Mouse (Mus musculus): Measurements from ENCODE around the gene Dhrs3.

Gene Dhrs3

GRCm38 (mm10) chr4:144898036-144898649 is 5.5 kb downstream of the Dhrs3 start:
- DNase-seq (ENCODE audit: low read depth, low spot score) = no peak

DNA sequence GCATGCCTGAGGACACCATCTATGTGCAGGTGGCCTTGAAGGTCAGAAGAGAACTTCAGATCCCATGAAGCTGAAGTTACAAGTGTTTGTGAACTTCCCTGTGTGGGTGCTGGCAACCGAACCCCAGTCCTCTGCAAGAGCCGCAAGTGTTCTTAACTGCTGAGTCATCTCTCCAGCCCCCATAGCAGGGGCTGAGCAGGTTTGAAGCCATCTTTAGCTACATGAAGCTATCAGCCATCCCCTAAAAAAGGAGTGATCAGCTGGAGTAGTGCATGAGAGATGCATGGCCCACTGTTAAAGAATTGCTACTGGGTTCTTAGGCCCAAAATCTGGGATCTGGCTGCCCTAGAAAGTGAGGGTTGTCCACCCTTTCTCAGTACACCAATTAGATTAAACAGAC is 6.1 kb downstream of the Dhrs3 start:
- DNase-seq (ENCODE audit: low read depth, low spot score) = no peak

GRCm38 (mm10) chr4:144901561-144902111 is 9.0 kb downstream of the Dhrs3 start:
- DNase-seq (ENCODE audit: low read depth, low spot score) = no peak

DNA sequence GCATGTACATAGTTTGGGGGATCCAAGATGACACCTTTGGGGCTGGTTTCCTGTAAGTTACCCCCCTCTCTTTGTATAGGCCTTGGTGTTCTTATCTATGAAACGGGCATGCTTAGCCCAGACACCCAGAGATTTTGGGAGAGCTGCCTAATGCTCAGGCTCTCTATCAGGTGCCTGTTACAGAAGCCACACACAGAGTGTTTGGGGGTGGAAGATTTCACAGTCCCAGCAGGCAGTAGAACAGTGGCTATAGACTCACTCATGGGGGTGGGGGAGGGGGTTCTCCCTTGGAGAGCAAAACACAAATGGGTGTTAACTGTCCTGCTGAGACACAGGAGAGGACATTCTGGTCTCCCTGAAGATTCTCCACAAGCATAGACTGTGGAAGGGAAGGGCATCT is 10.5 kb downstream of the Dhrs3 start:
- no peak for DNase-seq (ENCODE audit: low read depth, low spot score)

- no peak for DNase-seq (ENCODE audit: low read depth, low spot score)
Observed at GRCm38 (mm10) chr4:144903932-144904331, 11.3 kb downstream of the Dhrs3 start.

DNA sequence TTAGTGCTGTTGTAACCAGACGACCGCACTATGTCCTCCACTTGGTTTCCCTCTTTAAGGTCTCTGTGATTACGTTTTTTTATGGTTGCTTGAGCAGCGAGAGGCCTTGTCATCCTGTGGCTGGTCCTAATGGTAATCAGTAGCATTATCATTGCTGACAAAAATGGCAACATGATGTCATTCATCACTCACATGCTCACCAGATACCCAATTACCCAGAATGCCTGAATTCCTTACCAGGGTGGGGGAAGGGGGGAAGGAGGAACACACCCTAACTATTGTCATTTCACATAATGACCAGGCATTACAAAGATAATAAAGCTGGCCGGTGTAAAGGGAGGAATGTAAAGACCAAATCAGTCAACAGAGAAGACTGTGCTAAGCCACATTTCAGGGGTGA is 12.5 kb downstream of the Dhrs3 start:
- DNase-seq (ENCODE audit: low read depth, low spot score) = no peak

DNA sequence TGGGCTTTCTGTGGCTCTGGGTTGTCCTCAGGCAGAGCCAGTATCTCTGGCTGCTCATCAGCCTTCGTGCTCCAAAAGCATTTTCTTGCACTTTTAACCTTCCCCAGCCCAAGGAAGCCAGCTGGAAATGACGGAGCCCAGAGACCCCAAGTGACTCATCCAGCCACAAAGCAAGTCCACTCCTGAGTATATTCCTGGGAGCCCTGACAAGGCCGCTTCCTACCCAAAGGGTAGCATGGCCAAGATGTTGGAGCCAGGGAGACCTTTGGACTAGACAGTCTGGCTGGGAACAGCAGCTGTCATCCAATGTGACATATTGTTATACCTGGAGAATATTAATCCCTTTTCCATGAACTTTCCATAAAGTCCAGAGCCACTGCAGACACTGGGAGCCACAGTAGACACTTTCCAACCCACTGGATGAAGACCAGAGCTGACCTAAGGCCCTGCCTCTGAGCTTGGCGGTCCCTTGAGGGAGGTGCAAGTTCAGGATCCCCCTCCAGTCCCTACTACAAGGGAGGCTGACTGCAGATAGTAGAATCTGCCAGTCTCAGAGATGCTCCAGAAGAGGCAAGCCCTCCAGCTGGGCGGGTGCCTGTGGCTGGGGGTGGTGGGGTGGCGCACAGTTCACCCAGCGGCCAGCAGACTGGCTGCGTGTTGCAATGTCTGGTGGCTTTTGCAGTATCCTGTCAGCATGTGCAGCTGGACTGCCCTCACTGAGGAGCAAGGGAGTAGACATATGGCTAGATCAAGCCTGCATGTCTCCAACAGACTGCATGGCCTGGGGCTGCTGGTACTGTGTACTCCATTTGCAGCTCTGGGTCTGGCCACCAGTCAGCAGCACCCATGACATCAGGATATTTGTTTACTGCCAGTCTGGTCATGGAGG is 13.6 kb downstream of the Dhrs3 start:
- DNase-seq (ENCODE audit: low read depth, low spot score) = no peak

- DNase-seq (ENCODE audit: low read depth, low spot score) = no peak
Observed at GRCm38 (mm10) chr4:144906978-144907703, 14.5 kb downstream of the Dhrs3 start.

DNA sequence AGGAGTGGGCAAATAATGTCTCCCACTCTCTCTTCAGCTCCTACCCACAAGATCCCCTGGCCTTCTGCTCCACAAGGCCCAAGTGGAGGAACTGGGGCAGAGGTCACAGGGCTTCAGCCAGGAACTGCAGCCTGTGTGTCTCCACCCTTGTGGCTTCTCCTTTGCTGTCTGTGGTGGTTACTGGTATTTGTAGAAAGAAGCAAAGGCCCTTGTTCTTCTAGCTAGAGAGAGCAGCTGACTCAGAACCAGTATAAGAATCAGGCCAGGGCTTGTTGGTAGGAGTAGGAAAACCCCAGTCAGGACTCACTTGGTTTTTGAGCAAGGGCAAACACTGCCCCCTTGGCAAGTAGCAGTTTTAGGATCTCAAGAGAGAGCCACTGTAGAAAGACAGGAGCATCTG is 16.2 kb downstream of the Dhrs3 start:
- no peak for DNase-seq (ENCODE audit: low read depth, low spot score)

GRCm38 (mm10) chr4:144910281-144910680 is 17.7 kb downstream of the Dhrs3 start:
- no peak for DNase-seq (ENCODE audit: low read depth, low spot score)

DNA sequence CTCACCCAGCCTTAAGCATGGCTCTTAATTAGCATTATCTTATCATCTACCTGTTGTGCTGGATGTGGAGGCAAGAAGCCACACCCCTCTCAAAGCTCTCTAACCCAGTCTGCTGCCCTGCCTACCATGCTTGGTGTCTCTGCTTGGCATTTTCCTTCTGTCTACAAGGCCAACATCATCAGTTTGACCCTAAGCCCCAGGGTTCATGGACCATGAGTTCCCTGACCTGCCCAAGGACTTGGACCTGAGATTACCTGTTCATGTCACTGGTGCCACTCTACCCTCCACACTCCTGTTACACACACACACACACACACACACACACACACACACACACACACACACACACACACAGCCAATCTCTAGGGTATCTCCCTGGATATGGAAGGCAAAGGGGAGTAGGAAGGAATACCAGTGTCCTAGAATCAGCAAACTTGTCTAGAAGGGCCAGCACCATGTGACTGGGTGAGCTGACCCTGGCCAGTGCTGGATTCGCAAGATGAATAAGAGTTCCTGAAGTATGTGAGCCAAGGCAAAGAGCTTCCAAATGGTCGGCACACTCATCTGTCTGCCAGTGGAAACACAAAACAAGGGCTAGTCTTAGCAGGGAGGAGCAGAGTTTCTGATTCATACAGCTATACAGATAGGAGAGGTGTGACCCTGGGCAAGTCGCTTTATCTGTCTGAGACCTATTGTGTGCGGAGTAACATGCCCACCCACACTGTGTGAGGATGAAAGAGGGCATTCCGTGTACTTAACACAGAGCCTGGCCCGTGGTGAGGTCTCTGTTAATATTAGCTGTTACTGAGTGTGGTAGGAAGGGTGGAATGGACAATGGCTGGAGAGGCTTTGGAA is 20.9 kb downstream of the Dhrs3 start:
- no peak for DNase-seq (ENCODE audit: low read depth, low spot score)

- no peak for DNase-seq (ENCODE audit: low read depth, low spot score)
Observed at GRCm38 (mm10) chr4:144916520-144916919, 23.9 kb downstream of the Dhrs3 start.

- no peak for DNase-seq (ENCODE audit: low read depth, low spot score)
Observed at GRCm38 (mm10) chr4:144917101-144917500, 24.5 kb downstream of the Dhrs3 start.

DNA sequence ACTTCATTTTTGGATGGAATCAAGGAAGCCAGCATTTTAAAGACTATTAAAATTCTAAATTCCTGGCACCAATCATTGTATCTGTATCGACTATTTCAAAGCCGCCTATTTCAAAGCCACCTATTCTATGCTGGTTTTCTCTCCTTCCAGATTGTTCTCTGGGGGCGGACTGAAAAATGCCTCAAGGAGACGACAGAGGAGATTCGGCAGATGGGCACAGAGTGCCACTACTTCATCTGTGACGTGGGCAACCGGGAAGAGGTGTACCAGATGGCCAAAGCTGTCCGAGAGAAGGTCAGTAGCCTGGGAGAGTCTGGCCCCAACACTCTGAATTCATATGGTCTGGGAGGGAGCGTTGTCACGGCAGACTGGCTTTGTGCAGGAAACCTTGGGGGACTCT is 25.9 kb downstream of the Dhrs3 start:
- DNase-seq (ENCODE audit: low read depth, low spot score) = no peak

DNA sequence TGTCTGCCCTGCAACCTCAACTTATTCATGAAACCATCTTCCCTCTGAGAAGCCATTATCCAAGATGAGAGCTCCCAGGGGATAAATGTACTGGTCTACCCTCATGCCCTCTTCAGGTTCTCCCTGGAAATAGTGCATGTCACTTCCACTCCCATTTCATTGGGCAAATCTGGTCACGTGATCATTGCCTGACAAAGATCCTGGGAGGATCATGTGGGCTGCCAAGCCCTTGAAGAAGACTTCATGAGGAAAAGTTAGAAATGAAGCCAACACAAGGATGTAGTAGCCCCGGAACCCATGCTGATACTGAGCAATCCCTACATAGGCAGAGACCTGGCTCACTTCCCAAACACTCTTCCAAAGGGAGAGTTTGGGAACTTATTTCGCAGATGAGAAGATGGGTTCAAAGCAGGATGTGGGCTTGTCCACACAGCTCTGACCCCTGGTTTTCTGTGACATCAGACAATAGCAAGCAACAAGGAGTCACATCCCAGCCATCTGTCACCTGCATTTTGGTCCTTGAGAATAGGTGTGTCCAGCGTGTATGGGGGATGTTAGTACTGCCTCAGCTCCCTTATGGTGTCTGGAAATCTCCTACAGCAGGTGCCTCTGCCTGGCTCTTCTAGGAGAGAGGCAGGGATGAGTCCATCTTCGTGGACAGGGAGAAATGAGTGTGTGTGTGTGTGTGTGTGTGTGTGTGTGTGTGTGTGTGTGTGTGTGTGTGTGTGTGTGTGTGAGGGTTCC is 36.2 kb downstream of the Dhrs3 start:
- no peak for DNase-seq (ENCODE audit: low read depth, low spot score)

- DNase-seq (ENCODE audit: low read depth, low spot score) = no peak
Observed at GRCm38 (mm10) chr4:144929811-144930221, 37.2 kb downstream of the Dhrs3 start.

DNA sequence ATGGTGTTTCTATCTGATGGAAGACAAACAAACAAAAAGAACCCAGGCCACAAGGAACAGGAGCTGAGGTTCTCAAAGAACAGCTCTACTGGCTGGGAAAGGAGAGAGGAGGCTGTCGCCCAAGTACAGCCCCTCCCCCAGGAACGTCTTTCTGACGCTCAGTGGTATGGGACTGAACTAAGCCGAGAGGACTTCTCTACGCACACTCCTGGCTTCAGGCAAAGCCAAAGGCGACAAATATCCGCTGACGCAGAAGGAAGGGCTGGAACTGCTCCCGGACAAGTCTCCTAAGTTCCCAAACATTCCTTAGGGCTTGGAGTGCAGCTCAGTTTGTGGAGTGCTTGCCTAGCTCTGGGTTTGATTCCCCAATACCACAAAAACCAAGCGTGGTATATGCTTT is 37.7 kb downstream of the Dhrs3 start:
- DNase-seq (ENCODE audit: low read depth, low spot score) = no peak

DNA sequence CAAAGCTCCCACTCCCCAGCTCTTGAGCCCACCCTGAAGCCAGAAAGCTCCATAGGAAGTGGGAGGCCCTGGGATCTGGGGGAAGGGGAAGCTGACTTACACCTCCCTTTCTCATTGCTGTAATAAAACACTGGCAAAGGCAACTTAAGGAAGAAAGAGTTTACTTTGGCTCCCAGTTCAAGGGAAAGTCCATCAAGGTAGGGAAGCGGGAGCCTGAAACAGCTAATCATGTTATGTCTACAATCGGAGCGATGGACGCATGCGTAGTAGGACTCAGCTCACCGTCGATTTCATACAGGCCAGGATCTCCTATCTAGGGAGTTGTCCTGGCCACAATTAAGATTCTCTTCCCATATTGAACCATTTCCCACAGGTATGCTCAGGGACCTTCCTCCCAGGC is 38.5 kb downstream of the Dhrs3 start:
- no peak for DNase-seq (ENCODE audit: low read depth, low spot score)

- no peak for DNase-seq (ENCODE audit: low read depth, low spot score)
Observed at GRCm38 (mm10) chr4:144934501-144934900, 41.9 kb downstream of the Dhrs3 start.

- no peak for DNase-seq (ENCODE audit: low read depth, low spot score)
Observed at GRCm38 (mm10) chr4:144936563-144937154, 44.0 kb downstream of the Dhrs3 start.

All from retina, adult 2 months (tissue).